Mouse (Mus musculus) midbrain, embryonic 14.5 days (tissue): ENCODE measurements around the gene Ppp6r3. TPM values are rescaled to one million over a fixed set of nuclear protein-coding genes. Genes with fewer than 3 reads are reported as not detected.
A peak's percentile ranks its signal among the peaks of the same experiment; 100 is the strongest.
"Not testable (repeated sequence)": the region's sequence is repeated elsewhere in the genome, so short reads cannot be mapped to it uniquely, and the experiment has no call there.

Experiments
- ATAC-seq: fragments of 200-750 bp; cut with Nextera tagmentation; 2 replicates; pipeline ENCODE4 v1.8.0; 2017; ENCODE audit warnings: moderate number of reproducible peaks, moderate library complexity; ENCODE audit not compliant: low FRiP score, low TSS enrichment
- DNase-seq: peaks from one replicate; pipeline ENCODE4 v3.0.0-alpha.2; 2015
- H3K27ac ChIP-seq: fragments of 300-500 bp; sonication (generic); replicated peaks from 2 replicates; pipeline ENCODE4 v1.5.1; 2014; ENCODE audit warnings: mild to moderate bottlenecking, low read depth, low read length, moderate library complexity
- H3K27me3 ChIP-seq: fragments of 300-500 bp; sonication (generic); 2 replicates; pipeline ENCODE4 v1.6.1; 2014; ENCODE audit warnings: low read length, control low read depth, mixed read lengths; ENCODE audit not compliant: control insufficient read depth, insufficient read depth
- H3K36me3 ChIP-seq: fragments of 300-500 bp; sonication (generic); 2 replicates; pipeline ENCODE4 v1.6.1; 2014; ENCODE audit warnings: low read length, control low read depth; ENCODE audit not compliant: control insufficient read depth, insufficient read depth
- H3K4me1 ChIP-seq: fragments of 300-500 bp; sonication (generic); 2 replicates; pipeline ENCODE4 v1.6.1; 2014; ENCODE audit warnings: mild to moderate bottlenecking, antibody characterized with exemption, low read length, control low read depth; ENCODE audit not compliant: control insufficient read depth, insufficient read depth
- H3K4me2 ChIP-seq: fragments of 300-500 bp; sonication (generic); 2 replicates; pipeline ENCODE4 v1.6.1; 2014; ENCODE audit warnings: mild to moderate bottlenecking, low read length, moderate library complexity
- H3K4me3 ChIP-seq: fragments of 300-500 bp; sonication (generic); replicated peaks from 2 replicates; pipeline ENCODE4 v1.5.1; 2014; ENCODE audit warnings: low read depth, low read length
- H3K9ac ChIP-seq: fragments of 300-500 bp; sonication (generic); replicated peaks from 2 replicates; pipeline ENCODE4 v1.6.1; 2014; ENCODE audit warnings: mild to moderate bottlenecking, low read length, moderate library complexity
- H3K9me3 ChIP-seq: fragments of 300-500 bp; sonication (generic); 2 replicates; pipeline ENCODE4 v1.6.1; 2016; ENCODE audit warnings: low read length, control low read depth, mixed read lengths; ENCODE audit not compliant: control insufficient read depth
- WGBS: fragments of 180-500 bp; shearing (Covaris S2); extraction: QIAGEN DNeasy Blood & Tissue Kit; methylation state at CpG from one replicate; pipeline ENCODE4 v1.1.7; 2014; 5-methylcytosine and 5-hydroxymethylcytosine counted together
- polyA plus RNA-seq: library from polyadenylated mRNA; unstranded; fragments of >200 nt; fragmentation: Nextera tagmentation; extraction: Ambion mirVana; gene quantifications from 2 replicates; pipeline ENCODE4 v1.2.1, GENCODE M21; 2014

Gene Ppp6r3
- polyA plus RNA-seq, 1 experiment from 2014 or later: 74.1 TPM

DNA sequence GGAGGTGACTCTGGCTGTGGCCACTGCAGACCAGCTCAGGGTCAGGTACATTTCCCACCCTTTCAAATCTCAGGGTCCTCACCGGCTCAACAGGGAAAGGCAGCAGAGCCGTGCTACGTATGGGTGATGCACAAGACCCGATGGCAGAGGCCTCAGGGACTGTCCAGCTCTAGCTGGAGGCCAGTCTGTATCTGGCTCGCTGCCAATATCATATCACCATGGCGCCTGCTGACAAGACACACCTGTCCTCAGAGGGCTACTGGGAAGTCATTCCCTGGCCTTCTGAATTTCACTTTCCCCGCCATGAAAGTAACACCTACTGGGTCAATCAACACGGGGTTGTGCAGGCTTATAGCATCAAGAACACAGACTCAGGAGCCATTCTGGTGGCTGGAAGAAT is 36.2 kb upstream of the Ppp6r3 start:
- no peak overlapping the region for H3K9ac ChIP-seq
- DNase-seq: no peak
- no peak overlapping the region for H3K27ac ChIP-seq
- H3K27me3 ChIP-seq: no peaks in the 10 kb centered on the region
- no peaks in the 10 kb centered on the region for H3K9me3 ChIP-seq
- H3K4me3 ChIP-seq: no peak overlapping the region
- WGBS: 92% methylated on average over 8 of the region's 8 CpGs
- ATAC-seq: no peak
- H3K4me1 ChIP-seq: no peaks in the 10 kb centered on the region
- peaks cover 10% of the 10 kb centered on the region; the same call in 1 of the 2 replicates for H3K36me3 ChIP-seq
- no peak overlapping the region for H3K4me2 ChIP-seq

DNA sequence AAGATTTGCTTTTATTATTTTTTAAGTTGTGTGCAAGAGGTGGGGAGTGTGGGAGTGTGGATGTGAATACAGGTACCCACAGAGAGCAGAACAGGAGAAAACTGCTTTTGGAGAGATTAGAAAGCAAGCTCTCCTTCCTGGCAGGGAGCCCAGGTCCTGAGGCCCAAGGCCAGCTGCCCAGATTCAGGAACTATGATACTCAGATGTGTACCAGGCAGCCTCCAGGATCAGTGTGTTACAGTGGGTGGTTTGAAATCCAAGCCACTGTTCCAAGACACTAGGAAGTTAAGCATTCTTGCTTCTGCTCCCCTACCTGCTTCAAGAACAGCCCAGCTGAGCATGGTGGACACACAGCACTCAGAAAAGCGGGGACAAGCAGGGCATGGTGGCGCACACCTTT is 35.3 kb upstream of the Ppp6r3 start:
- no peaks in the 10 kb centered on the region for H3K27me3 ChIP-seq
- 98% methylated on average over 2 of the region's 2 CpGs for WGBS
- H3K4me1 ChIP-seq: no peaks in the 10 kb centered on the region
- ATAC-seq (no peak), DNase-seq (peak; percentile 24)
- H3K9ac ChIP-seq: no peak overlapping the region
- no peak overlapping the region for H3K27ac ChIP-seq
- peaks cover 10% of the 10 kb centered on the region; the same call in 1 of the 2 replicates for H3K36me3 ChIP-seq
- H3K4me3 ChIP-seq: no peak overlapping the region
- no peaks in the 10 kb centered on the region for H3K9me3 ChIP-seq
- H3K4me2 ChIP-seq: no peak overlapping the region

GRCm38 (mm10) chr19:3609826-3610225 is 34.3 kb upstream of the Ppp6r3 start:
- ATAC-seq (no peak), DNase-seq (no peak)
- Histone ChIP-seq H3K4me3 (no peak overlapping the region), H3K27ac (no peak overlapping the region), H3K9ac (no peak overlapping the region), H3K4me2 (no peak overlapping the region), H3K9me3 (no peaks in the 10 kb centered on the region), H3K4me1 (no peaks in the 10 kb centered on the region), H3K36me3 (peaks cover 14% of the 10 kb centered on the region), H3K27me3 (no peaks in the 10 kb centered on the region)
- 94% methylated on average over 10 of the region's 10 CpGs for WGBS

GRCm38 (mm10) chr19:3594316-3594715 is 18.8 kb upstream of the Ppp6r3 start:
- H3K27me3 ChIP-seq: no peaks in the 10 kb centered on the region
- H3K9me3 ChIP-seq: no peaks in the 10 kb centered on the region
- 90% methylated on average over 5 of the region's 5 CpGs for WGBS
- no peak overlapping the region for H3K27ac ChIP-seq
- DNase-seq (no peak), ATAC-seq (no peak)
- no peak overlapping the region for H3K4me2 ChIP-seq
- H3K4me3 ChIP-seq: no peak overlapping the region
- H3K9ac ChIP-seq: no peak overlapping the region
- peaks cover 27% of the 10 kb centered on the region for H3K36me3 ChIP-seq
- H3K4me1 ChIP-seq: no peaks in the 10 kb centered on the region

DNA sequence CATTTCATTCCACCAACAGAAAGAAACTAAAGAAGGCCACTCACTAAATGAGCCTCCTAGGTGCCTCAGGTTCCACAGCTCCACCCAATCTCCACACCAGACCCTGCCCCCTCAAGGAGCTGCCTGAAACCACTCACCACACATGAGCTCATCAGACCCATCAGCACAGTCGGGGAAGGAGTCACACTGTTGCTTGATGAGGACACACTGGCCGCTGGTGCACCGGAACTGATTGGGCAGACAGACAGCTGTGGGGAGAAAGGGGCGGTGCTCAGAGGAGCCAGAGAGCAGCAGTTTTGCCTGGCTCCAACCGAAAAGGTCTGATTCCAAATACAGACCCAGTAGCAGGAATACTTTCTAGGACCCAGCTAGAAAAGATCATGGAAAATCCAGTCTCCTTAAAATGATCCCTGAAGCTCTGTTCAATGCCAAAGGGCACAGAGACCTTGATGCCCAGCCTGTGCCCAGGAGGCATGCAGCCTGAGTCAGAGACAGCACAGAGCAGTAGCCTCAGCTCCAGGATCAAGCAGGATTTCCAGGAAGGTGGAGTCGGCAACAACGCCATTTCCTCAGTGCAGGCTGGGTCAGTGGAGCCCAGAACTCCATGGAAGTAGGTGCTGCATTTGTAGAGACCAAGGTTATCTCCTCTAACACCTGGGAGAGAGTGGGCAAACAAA is 18.0 kb upstream of the Ppp6r3 start:
- H3K9me3 ChIP-seq: no peaks in the 10 kb centered on the region
- 88% methylated on average over 7 of the region's 7 CpGs for WGBS
- H3K4me1 ChIP-seq: no peaks in the 10 kb centered on the region
- no peak for ATAC-seq
- peaks cover 27% of the 10 kb centered on the region for H3K36me3 ChIP-seq
- no peaks in the 10 kb centered on the region for H3K27me3 ChIP-seq
- H3K9ac ChIP-seq: no peak overlapping the region
- no peak overlapping the region for H3K4me3 ChIP-seq
- H3K4me2 ChIP-seq: no peak overlapping the region
- no peak for DNase-seq
- H3K27ac ChIP-seq: no peak overlapping the region

DNA sequence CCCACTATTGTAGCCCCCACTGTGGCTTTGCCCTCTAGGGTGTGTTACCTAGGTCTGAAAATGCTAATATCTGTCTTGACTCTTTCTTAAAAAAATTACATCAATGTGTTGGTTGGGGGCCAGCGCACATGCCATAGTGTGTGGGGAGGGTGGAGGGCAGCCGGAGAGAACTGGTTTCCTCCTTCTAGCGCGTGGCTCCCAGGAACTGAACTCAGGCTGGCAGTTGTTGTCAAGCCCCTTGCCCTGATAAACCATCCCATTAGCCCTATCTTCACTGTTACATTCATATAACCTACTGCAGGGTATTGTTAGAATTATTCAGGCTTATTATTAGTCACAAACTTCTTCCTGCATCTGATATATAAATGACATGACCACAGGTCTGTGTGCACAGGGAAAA is 14.4 kb upstream of the Ppp6r3 start:
- Histone ChIP-seq H3K36me3 (peaks cover 22% of the 10 kb centered on the region), H3K9me3 (no peaks in the 10 kb centered on the region), H3K27me3 (no peaks in the 10 kb centered on the region), H3K4me2 (no peak overlapping the region), H3K9ac (no peak overlapping the region), H3K4me3 (no peak overlapping the region), H3K4me1 (no peaks in the 10 kb centered on the region), H3K27ac (no peak overlapping the region)
- no peak for ATAC-seq
- no peak for DNase-seq
- WGBS: 96% methylated on average over 4 of the region's 4 CpGs

DNA sequence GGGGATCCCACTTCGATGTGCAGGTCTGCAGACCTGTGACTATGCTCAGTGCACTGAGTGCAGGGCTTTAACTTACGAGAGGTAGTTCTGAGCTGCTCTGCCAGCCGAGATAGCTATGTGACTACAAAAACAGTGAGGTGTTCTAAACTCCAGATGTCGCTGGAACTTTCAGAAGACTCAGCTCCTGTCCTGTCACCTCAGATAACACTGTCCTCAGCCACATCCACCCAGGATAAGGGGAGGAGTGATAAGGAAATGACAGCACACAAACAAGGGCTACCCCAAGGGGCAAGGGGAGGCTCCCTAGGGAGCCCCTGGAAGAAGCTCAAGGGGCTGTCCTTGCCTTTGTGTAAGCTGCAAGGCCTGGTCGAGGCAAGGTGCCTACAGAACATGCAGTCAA is 14.0 kb upstream of the Ppp6r3 start:
- H3K27me3 ChIP-seq: no peaks in the 10 kb centered on the region
- WGBS: 90% methylated on average over 5 of the region's 5 CpGs
- no peak for ATAC-seq

GRCm38 (mm10) chr19:3587729-3588128 is 12.2 kb upstream of the Ppp6r3 start:
- H3K27ac ChIP-seq, H3K4me2 ChIP-seq, H3K27me3 ChIP-seq, H3K9ac ChIP-seq, H3K4me1 ChIP-seq, H3K4me3 ChIP-seq, DNase-seq, ATAC-seq, H3K9me3 ChIP-seq: not testable (repeated sequence)
- WGBS: 96% methylated on average over 5 of the region's 5 CpGs
- H3K36me3 ChIP-seq: peaks cover 20% of the 10 kb centered on the region

More for the DNA sequence above, 14.0 kb upstream of the Ppp6r3 start:
- Histone ChIP-seq H3K4me2 (no peak overlapping the region), H3K4me3 (no peak overlapping the region), H3K36me3 (peaks cover 20% of the 10 kb centered on the region), H3K9ac (no peak overlapping the region), H3K9me3 (no peaks in the 10 kb centered on the region), H3K4me1 (no peaks in the 10 kb centered on the region), H3K27ac (no peak overlapping the region)
- no peak for DNase-seq

DNA sequence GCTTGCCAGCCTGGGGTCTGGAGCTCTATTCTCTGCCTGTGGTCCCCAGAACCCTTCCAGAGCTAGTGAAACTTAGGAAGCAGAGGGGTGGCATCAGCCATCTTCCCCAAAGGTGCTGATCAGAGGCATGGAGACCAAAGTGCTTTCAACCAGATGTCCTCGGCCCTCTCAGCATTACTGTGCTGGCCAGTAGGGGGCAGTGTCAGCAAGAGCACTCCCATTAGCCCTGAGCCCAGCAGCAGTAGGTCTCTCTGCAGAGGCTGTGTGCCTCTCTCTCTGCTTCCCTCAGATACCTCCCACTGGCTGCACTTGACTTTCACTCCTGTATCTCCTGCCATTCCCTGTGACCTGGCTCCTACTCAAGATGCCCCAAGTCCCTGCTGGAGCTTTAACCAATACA is 11.0 kb upstream of the Ppp6r3 start:
- H3K4me2 ChIP-seq: no peak overlapping the region
- H3K36me3 ChIP-seq: peaks cover 19% of the 10 kb centered on the region
- WGBS: 31% methylated on average over 1 of the region's 1 CpGs
- H3K4me1 ChIP-seq: no peaks in the 10 kb centered on the region
- no peak overlapping the region for H3K4me3 ChIP-seq
- no peak overlapping the region for H3K9ac ChIP-seq
- no peaks in the 10 kb centered on the region for H3K9me3 ChIP-seq
- H3K27me3 ChIP-seq: no peaks in the 10 kb centered on the region
- no peak for ATAC-seq
- DNase-seq: peak; percentile 61
- no peak overlapping the region for H3K27ac ChIP-seq
